Mouse (Mus musculus) embryonic facial prominence, embryonic 14.5 days (tissue): Measurements from ENCODE around the gene Tmc8. TPM values are rescaled to one million over a fixed set of nuclear protein-coding genes. Genes with fewer than 3 reads are reported as not detected.

Experiments
- ATAC-seq: fragments of 200-750 bp; cut with Nextera tagmentation; 2 replicates; pipeline ENCODE4 v1.8.0; 2017; ENCODE audit warnings: low read depth, moderate number of reproducible peaks, moderate TSS enrichment
- DNase-seq: peaks from one replicate; pipeline ENCODE4 v3.0.0-alpha.2; 2015; ENCODE audit warnings: low spot score
- H3K27ac ChIP-seq: fragments of 300-500 bp; sonication (generic); replicated peaks from 2 replicates; pipeline ENCODE4 v1.5.1; 2014; ENCODE audit warnings: low read depth, mild to moderate bottlenecking, low read length, moderate library complexity
- H3K27me3 ChIP-seq: fragments of 300-500 bp; sonication (generic); replicated peaks from 2 replicates; pipeline ENCODE4 v1.6.1; 2014; ENCODE audit warnings: low read length; ENCODE audit not compliant: control insufficient read depth, insufficient read depth
- H3K36me3 ChIP-seq: fragments of 300-500 bp; sonication (generic); 2 replicates; pipeline ENCODE4 v1.6.1; 2014; ENCODE audit warnings: low read length, mixed read lengths; ENCODE audit not compliant: control insufficient read depth, insufficient read depth
- H3K4me1 ChIP-seq: fragments of 300-500 bp; sonication (generic); 2 replicates; pipeline ENCODE4 v1.6.1; 2014; ENCODE audit warnings: antibody characterized with exemption, low read length; ENCODE audit not compliant: control insufficient read depth, insufficient read depth
- H3K4me2 ChIP-seq: fragments of 300-500 bp; sonication (generic); 2 replicates; pipeline ENCODE4 v1.6.1; 2014; ENCODE audit warnings: low read depth, mild to moderate bottlenecking, low read length, moderate library complexity, mixed read lengths
- H3K4me3 ChIP-seq: fragments of 300-500 bp; sonication (generic); 2 replicates; pipeline ENCODE4 v1.5.1; 2014; ENCODE audit warnings: low read depth, mild to moderate bottlenecking, low read length
- H3K9ac ChIP-seq: fragments of 300-500 bp; sonication (generic); 2 replicates; pipeline ENCODE4 v1.6.1; 2014; ENCODE audit warnings: low read depth, mild to moderate bottlenecking, low read length, moderate library complexity, mixed read lengths
- H3K9me3 ChIP-seq: fragments of 300-500 bp; sonication (generic); 2 replicates; pipeline ENCODE4 v1.6.1; 2016; ENCODE audit warnings: low read length; ENCODE audit not compliant: control insufficient read depth
- WGBS: fragments of 180-500 bp; shearing (Covaris S2); extraction: QIAGEN DNeasy Blood & Tissue Kit; methylation state at CpG from one replicate; pipeline ENCODE4 v1.1.7; 2014; 5-methylcytosine and 5-hydroxymethylcytosine counted together
- polyA plus RNA-seq: library from polyadenylated mRNA; unstranded; fragments of >200 nt; fragmentation: Nextera tagmentation; extraction: Ambion mirVana; gene quantifications from 2 replicates; pipeline ENCODE4 v1.2.1, GENCODE M21; 2014

The Tmc8 gene
- polyA plus RNA-seq, 1 experiment from 2014 or later: 1.3 TPM

- Histone ChIP-seq H3K4me2 (no peak overlapping the region), H3K36me3 (no peaks in the 10 kb centered on the region), H3K9ac (no peak overlapping the region), H3K27ac (peak overlapping the region; percentile 13; the same call in 1 of the 2 replicates), H3K4me3 (no peak overlapping the region), H3K4me1 (no peaks in the 10 kb centered on the region), H3K27me3 (no peaks in the 10 kb centered on the region), H3K9me3 (no peaks in the 10 kb centered on the region)
- DNase-seq (peak; percentile 46), ATAC-seq (peak; percentile 58; the same call in 1 of the 2 replicates)
- WGBS: 33% methylated on average over 2 of the region's 2 CpGs
These were observed 56.7 kb downstream of the Tmc8 start for GRCm38 (mm10) chr11:117838572-117838971.

- WGBS: 84% methylated on average over 1 of the region's 1 CpGs
- DNase-seq: no peak
- Histone ChIP-seq H3K9me3 (no peaks in the 10 kb centered on the region), H3K27me3 (no peaks in the 10 kb centered on the region), H3K4me2 (no peak overlapping the region), H3K4me1 (no peaks in the 10 kb centered on the region), H3K27ac (0 out of 2 replicates have a peak overlapping the region, but pooled peaks have one; percentile 13), H3K9ac (no peak overlapping the region), H3K4me3 (no peak overlapping the region), H3K36me3 (no peaks in the 10 kb centered on the region)
- ATAC-seq: no peak
These were observed 57.1 kb downstream of the Tmc8 start for GRCm38 (mm10) chr11:117839021-117839420.

- no peaks in the 10 kb centered on the region for H3K36me3 ChIP-seq
- no peak overlapping the region for H3K4me2 ChIP-seq
- WGBS: 63% methylated on average over 1 of the region's 1 CpGs
- H3K9me3 ChIP-seq: no peaks in the 10 kb centered on the region
- no peak for DNase-seq
- no peaks in the 10 kb centered on the region for H3K27me3 ChIP-seq
- no peaks in the 10 kb centered on the region for H3K4me1 ChIP-seq
- no peak overlapping the region for H3K4me3 ChIP-seq
- no peak overlapping the region for H3K9ac ChIP-seq
- H3K27ac ChIP-seq: no peak overlapping the region
- no peak for ATAC-seq
These were observed 59.0 kb downstream of the Tmc8 start for GRCm38 (mm10) chr11:117840910-117841309.

Other genes with a start within 250 kb of the Tmc8 start
- 15.2 and 16.3 TPM in 2 replicates for gene Tnrc6c, start 127.8 kb upstream of the Tmc8 start, polyA plus RNA-seq
- 16.5 and 17.6 TPM in 2 replicates for gene Tmc6, start 122 bp downstream of the Tmc8 start, polyA plus RNA-seq
- not detected in 2 replicates for gene 6030468B19Rik, start 15.6 kb downstream of the Tmc8 start, polyA plus RNA-seq
- 0.25 and 0.86 TPM in 2 replicates for gene Gm20708, start 27.6 kb downstream of the Tmc8 start, polyA plus RNA-seq
- 74.0 and 78.6 TPM in 2 replicates for gene Syngr2, start 27.6 kb downstream of the Tmc8 start, polyA plus RNA-seq
- 4.5 and 5.5 TPM in 2 replicates for gene Afmid, start 43.8 kb downstream of the Tmc8 start, polyA plus RNA-seq
- gene Tk1, start 44.0 kb downstream of the Tmc8 start, polyA plus RNA-seq: 108 and 119 TPM in 2 replicates
- 229 and 265 TPM in 2 replicates for gene Birc5, start 67.2 kb downstream of the Tmc8 start, polyA plus RNA-seq
- not detected in 2 replicates for gene Tmem235, start 78.7 kb downstream of the Tmc8 start, polyA plus RNA-seq
- gene Tha1, start 91.4 kb downstream of the Tmc8 start, polyA plus RNA-seq: 3.7 and 4.2 TPM in 2 replicates
- gene Socs3, start 188.0 kb downstream of the Tmc8 start, polyA plus RNA-seq: 6.8 and 8.3 TPM in 2 replicates
- 31.0 and 34.7 TPM in 2 replicates for gene Pgs1, start 204.2 kb downstream of the Tmc8 start, polyA plus RNA-seq